Mouse (Mus musculus) thymus, postnatal 36 days (tissue): ENCODE measurements around the gene Stk40.
A peak's percentile ranks its signal among the peaks of the same experiment; 100 is the strongest.
"Not testable (repeated sequence)": the region's sequence is repeated elsewhere in the genome, so short reads cannot be mapped to it uniquely, and the experiment has no call there.

Experiments used
- DNase-seq, 2 experiments: peaks; one replicate each; pipeline ENCODE4 v3.0.0; 2022; ENCODE audit warnings: mixed read lengths in 2 of 2

Stk40 gene

GRCm38 (mm10) chr4:126159455-126159854 lies 55.7 kb downstream of the Stk40 start:
- DNase-seq = no peak

GRCm38 (mm10) chr4:126160981-126161380 lies 57.2 kb downstream of the Stk40 start:
- DNase-seq = no peak

GRCm38 (mm10) chr4:126161456-126161855 lies 57.7 kb downstream of the Stk40 start:
- peak in 1 of 2 experiments; percentile 2 for DNase-seq

GRCm38 (mm10) chr4:126161986-126162385 lies 58.2 kb downstream of the Stk40 start:
- DNase-seq = peak in 1 of 2 experiments; percentile 18

GRCm38 (mm10) chr4:126162544-126163066 lies 58.8 kb downstream of the Stk40 start:
- DNase-seq = peak; percentile 84 to 89

- DNase-seq = peak in 1 of 2 experiments; percentile 38
These were observed 59.4 kb downstream of the Stk40 start, which contains the start of gene Sh3d21 for GRCm38 (mm10) chr4:126163067-126163659. Gene Sh3d21 (minus strand): TSS chr4:126163491.

- no peak for DNase-seq
These were observed 59.9 kb downstream of the Stk40 start for GRCm38 (mm10) chr4:126163685-126164084.

- not testable (repeated sequence) for DNase-seq
These were observed 61.3 kb downstream of the Stk40 start for GRCm38 (mm10) chr4:126165092-126165491.

GRCm38 (mm10) chr4:126166084-126166483 lies 62.3 kb downstream of the Stk40 start:
- DNase-seq = no peak

- no peak for DNase-seq
These were observed 65.1 kb downstream of the Stk40 start for GRCm38 (mm10) chr4:126168851-126169250.

- DNase-seq = not testable (repeated sequence)
These were observed 67.0 kb downstream of the Stk40 start for GRCm38 (mm10) chr4:126170737-126171136.

- no peak for DNase-seq
These were observed 70.0 kb downstream of the Stk40 start for GRCm38 (mm10) chr4:126173800-126174199.

GRCm38 (mm10) chr4:126175980-126176379 lies 72.2 kb downstream of the Stk40 start:
- DNase-seq = not testable (repeated sequence)

- peak; percentile 28 to 31 for DNase-seq
These were observed 77.6 kb downstream of the Stk40 start for GRCm38 (mm10) chr4:126181170-126181957.

GRCm38 (mm10) chr4:126183034-126183433 lies 79.3 kb downstream of the Stk40 start:
- DNase-seq = no peak

GRCm38 (mm10) chr4:126187096-126187495 lies 83.3 kb downstream of the Stk40 start:
- no peak for DNase-seq
